Mouse (Mus musculus): ENCODE measurements around the gene Miga2.

Gene Miga2

DNA sequence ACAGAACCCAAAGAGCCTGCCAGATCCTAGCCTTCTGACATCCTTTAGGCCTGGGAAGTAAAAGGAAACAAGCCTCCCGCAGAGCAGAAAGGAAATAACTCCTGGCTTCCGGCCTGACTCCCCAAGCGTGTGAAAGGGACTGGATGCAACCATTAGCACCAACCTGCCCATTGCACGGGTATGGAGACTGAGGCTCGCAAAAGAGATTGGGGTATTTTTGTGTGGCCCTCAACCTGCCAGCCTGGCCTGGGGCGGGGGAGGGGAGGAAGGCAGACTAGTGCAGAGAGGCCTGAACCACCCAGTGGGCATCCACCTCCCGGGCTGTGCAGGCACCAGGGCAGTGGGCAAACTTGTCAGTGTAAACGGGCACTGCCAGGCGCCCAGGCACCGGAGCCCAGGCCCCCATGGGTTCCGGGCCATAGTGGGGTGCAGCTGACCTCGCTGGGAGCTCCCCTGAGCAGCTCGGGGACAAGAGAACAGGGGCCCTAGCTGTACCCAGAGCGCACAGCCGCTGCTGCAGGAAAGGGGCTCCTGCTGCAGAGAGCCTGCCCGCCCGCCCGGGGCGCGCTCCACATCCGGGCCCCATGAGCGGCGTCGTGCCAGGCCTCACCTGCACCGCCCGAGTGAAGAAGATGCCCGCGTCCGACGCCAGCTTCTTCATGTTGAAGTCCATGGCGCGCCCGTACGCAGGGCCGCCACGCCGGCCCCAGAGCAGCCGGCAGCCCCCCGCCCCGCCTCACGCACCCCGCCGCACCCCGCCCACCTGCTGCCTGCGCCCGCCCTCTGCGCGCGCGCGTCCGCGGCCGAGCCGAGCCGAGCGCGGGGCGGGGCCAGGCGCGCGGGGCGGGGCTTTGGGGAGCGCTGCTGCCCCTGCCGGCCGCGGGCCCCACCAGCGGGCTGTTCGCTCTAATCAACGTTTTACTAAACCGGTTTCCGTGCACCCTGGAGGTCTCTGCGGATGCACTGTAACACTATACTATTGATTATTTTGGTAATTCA is 5.2 kb upstream of the Miga2 start, which contains the start of gene Sh3glb2:
Sh3glb2 (minus strand) TSS at position 805 of the 999 bp plus-strand sequence.
- peak; percentile 97 for DNase-seq (ENCODE audit: low spot score)

DNA sequence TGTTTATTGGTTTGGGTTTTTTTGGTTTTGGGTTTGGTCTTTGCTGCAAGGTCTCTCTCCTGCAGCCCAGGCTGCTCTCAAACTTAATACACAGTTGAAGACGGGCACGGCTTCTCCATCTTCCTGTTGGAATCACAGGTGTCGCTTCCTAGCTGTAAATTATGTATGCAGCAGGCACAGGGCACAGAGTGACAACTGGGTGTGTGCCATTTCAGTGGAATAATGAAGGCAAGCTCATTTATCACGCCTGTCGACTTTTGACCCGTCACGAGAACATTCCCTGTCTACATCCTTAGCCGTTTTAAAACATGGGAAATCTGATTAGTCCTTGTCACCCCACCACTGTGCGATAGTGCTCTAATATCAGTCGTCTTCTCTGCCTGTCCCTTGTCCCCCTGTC is 3.4 kb upstream of the Miga2 start:
- no peak for DNase-seq (ENCODE audit: low spot score)

DNA sequence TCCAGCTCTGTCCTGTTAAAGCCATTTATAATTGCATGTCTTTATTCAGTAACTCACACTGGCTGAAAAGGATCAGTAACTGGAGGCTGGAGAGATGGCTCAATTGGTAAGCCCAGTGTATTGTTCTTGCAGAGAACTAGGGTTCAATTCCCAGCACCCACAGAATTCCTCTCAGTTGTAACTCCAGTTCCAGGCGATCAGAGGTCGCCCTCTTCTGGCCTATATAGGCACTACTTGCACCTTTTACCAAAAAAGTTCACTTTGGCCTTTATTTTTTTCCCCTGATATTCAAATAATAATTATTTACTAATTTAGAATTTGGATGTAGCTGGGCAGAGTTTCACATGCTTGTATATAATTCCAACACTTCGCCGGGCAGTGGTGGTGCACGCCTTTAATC is 1.2 kb upstream of the Miga2 start:
- DNase-seq (ENCODE audit: low spot score): no peak

DNA sequence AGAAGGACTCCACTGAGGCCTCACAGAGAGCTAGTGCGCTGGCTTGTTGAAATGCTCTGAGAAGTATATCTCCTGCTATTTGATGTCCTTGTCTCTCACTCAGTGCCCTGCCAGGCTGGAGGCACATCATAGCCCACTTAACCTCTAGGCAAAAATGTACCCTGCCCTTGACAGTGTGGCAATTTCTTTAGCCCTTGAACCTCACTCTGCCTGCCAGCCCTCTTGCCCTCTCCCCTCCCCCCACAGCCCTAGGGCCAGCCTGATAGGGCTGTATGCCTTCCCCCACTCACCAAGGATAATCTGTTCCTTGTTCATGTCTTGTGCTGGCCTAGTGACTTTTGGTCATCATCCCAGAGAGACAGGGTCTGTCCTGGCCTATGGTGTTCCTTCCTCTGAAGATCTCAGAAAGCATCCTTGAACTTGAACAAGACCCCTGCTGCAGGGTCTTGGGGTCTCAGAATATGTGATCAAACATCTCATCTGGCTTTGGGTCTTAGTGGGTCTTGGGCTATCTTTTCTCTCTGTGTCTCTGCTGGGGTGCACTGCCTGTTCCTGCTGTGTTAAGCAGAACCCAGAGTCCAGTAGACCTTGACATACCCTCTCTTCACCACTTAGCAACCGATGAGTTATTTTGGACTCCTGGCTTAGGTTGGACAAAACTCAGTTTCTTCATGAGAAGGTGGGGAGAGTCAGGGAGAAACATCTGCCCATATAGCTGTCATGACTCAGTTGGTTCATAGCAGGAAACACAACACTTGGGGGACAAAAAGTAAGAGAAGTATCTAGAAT is 1.4 kb downstream of the Miga2 start:
- no peak for DNase-seq (ENCODE audit: low spot score)

DNA sequence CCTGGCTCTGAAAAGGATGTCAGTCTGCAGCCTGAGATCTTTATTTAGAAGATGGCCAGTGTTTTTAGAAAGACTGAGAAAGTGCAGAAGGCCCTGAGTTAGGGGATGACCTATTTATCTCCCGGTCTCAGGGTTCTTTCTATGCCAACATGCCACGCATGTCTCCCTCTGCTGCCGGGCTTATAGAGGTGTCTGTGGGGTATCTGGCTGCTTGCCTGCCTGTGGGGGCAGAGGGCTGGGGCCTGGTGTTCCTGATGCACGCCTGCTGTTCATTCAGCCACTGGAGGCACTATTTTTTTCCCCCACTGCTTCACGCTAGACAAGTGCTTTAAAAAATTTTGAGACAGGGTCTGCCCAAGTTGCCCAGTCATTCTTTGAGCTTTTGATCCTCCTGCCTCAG is 2.2 kb downstream of the Miga2 start:
- DNase-seq (ENCODE audit: low spot score): no peak

DNA sequence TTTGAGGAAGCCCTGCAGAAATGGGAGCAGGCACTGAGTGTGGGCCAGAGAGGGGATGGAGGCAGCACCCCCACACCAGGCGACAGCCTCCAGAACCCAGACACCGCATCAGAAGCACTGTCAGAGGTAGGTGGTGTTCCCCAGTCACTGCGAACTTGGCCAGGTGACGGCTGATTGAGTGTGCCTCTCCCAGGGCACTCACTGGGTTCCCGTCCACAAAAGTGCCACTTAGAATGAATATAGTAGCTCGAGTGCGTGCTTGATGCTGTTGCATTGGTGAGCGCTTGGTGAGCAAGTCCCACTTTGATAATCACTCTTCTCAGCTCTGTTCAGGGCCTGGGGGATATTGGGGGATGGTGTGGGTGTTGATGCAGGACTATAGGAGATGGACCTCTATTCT is 7.5 kb downstream of the Miga2 start:
- DNase-seq (ENCODE audit: low spot score): no peak

DNA sequence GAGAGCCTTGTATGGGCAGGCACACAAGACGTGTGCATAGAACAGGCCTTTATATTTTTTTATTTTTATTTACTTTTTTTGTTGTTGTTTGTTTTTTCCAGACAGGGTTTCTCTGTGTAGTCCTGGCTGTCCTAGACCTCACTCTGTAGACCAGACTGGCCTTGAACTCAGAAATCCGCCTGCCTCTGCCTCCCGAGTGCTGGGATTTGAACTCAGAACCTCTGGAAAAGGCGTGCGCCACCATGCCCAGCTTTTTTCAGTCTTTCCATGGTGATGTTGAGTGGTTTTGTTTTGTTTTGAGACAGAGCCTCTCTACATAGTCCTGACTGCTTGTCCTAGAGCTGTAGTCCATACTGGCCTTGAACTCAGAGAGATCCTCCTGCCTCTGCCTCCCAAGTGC is 8.7 kb downstream of the Miga2 start:
- no peak for DNase-seq (ENCODE audit: low spot score)

DNA sequence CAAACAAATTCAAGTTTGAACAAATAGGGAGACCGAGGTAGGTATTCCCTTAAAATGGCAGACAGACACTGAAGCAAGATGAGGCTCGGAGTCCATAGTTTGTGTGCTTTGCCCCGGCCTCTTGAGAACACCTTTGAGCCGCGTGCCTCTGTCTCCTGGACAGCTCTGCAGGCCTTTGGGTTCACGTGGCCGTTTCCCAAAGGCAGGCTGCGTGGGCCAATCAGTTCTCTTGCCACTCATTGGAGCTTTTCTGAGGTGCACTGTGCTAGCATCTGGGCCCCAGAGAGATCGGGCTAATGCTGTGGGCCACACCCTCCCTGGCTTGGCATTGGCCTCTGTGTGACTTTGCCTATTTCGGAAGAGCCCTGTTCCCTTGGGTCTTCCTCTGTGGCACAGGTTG is 11.9 kb downstream of the Miga2 start:
- DNase-seq (ENCODE audit: low spot score): no peak

DNA sequence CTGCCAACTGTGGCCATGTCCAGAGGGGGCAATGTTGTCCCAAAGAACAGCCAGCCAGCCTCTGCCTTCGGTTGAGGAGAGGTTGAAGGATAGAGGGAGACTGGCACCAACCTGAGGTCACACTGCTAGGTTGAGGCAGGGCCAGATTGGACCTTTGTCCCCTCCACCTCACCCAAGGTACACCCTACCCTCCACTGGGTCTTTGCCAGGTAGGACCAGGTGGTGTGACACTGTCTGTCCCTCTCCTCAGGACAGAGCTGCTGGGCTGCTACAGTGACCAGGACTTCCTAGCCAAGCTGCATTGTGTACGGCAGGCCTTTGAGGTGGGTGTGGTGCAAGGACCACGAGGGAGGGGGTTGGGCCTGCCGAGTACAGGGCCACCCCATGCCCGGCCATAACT is 13.7 kb downstream of the Miga2 start:
- DNase-seq (ENCODE audit: low spot score): no peak

DNA sequence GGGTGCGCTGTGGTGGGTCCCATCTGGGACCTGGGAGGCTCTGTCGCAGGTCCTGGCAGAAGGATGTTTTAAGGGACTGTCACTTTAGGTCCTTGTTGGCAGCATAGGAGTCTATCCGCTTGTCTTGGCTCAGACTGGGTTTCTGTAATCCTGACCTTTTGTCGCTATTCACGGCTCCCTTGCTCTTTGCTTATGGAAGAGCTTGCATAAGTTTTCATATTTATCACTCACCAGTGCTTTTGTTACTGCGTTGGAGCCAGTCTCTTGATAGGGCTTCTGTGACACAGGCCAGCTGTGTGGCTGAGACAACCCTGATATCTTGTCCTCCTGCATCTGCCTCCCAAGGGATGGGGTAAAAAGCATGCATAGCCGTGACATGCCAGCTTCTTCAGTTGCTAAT is 15.3 kb downstream of the Miga2 start:
- DNase-seq (ENCODE audit: low spot score): no peak

DNA sequence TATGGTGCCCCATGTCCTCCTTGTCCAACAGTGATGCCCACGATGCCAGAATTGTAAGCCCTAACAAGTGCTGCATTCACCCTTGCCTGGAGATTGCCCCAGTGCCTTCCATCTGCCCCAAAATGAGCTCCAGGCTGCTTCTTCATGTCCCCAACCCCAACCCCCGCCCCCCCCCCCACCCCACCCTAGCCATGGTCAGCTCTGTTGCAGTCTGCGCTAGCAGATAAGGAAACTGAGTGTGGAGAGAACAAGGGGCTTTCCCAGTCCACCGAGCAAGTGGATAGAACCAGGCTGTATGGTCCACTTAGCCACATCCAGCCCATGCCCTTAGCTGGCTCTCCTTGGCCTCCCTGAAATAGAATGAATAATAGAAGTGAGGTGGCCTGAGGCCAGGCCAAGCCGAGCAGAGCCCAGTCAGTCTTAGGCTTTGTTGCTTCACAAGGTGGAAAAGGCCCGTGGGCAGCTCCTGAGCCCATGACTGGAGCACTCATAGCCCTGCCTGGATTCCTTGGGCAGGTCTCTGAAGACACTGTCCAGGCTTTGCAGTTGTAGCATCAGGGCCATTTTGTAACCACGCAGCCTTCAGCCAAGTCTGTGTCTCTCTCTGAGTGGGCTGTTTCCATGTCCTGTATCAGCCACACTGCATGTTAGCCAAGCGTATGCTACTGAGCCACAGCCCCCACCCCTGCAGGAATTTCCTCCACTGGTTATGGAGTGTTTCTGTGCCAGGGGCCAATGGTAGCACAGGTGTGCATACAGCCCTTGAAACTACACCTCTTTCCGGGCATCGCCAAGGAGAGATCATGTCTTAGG is 16.7 kb downstream of the Miga2 start:
- DNase-seq (ENCODE audit: low spot score): no peak

DNA sequence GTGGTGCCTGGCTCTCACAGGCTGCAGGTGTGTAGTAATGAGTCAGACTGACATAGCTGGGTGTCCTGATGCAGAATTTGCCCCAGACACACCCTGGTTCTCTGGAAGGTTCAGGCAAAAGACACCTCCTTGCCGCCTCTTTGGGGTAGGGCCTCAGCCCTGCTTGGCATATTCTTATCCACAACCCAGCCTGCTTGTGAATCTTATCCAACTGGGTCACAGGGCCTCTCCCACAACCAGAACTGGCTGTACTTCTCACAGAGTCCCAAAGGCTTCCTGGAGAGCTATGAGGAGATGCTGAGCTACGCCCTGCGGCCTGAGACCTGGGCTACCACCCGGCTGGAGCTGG is 17.3 kb downstream of the Miga2 start:
- no peak for DNase-seq (ENCODE audit: low spot score)

DNA sequence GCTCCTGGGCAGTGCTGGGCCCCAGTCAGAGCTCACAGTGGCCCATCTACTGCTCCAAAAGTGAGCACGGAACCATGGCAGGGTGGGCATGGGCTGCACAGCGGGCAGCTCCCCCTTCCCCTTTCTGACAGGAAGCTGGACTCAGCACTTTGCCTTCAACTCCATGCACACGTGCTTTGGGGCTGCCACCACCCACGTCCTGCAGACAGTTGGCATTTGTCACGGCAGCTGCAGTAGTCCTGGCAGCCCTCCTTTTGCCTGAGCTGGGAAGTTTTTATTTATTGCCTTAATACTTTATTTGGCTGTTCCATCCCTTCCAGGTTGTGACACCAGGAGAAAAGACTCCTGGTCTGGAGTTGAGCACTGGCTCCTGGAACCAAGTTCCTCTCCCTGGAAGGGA is 20.8 kb downstream of the Miga2 start:
- DNase-seq (ENCODE audit: low spot score): no peak

DNA sequence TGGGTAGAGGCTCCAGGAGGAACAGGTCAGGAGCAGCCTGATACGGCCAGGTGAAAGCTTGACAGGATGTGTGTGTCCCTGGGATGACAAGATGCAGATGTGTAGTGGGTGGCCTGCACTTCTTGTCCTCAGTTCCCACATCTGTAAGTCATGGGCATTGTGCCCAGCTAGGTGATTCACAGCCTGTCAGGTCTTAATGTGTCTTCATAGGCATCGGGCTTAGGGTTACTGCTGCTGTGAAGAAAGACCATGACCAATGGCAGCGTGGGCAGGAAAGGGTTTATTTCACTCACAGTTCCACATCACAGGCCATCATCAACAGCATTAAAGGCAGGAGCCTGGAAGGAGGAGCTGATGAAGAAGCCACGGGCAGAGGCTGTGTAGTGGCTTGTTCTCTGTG is 21.6 kb downstream of the Miga2 start:
- no peak for DNase-seq (ENCODE audit: low spot score)

DNA sequence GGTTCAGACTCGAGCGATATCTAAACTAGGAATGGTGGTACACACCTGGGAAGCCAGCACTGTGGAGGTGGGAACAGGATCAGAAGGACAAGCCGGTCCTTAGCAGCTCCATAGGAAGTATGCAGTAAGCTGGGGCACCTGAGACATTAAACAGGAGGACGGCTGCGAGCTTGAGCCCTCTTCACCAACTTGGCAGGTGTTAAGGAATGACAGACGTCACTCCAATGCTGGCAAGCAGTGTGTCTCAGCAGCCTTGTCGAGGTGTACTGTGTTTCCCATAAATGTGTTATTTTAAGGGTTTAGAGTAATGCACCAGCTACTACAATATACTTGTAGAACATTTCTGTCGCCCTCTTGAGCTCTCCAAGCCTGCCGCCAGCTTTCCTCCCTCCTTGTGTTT is 22.9 kb downstream of the Miga2 start:
- DNase-seq (ENCODE audit: low spot score): no peak

DNA sequence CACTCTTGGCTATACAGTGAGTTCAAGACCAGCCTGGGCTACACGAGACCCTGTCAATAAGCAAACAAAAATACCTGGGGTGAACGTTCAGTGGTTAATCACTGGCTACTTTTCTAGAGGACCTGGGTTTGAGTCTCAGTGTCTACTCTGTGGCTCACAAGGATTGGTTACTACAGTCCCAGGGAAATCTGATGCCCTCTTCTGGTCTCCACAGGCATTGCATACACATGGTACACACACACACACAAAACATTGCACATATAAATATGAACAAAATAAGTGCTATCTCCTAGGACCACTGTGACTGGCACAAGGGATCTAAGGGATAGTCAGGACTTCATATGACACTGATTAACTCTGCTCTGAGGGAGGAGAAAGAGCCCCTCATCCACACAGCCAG is 25.0 kb downstream of the Miga2 start:
- DNase-seq (ENCODE audit: low spot score): no peak

DNA sequence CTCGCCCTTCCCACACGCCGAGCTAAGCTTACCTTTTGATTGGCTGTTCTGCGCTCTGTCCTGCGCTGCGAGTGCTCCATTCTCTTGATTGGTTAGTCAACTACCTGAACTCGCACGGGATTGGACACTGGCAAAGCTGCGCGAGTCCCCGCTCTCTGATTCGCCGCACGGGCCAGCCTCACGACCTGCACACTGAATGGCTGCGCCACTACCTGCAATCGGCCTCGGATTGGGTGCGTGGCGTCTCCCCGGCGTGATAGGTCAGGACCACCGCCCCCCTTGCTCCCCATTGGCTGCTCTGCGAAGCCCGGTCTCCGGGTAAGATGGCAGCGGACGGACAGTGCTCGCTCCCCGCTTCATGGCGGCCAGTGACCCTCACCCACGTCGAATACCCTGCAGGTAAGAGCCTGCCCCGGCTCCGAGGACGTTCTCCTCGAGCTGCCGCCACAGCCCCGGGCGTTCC is 28.1 kb downstream of the Miga2 start, which contains the start of gene Dolpp1:
Dolpp1 (plus strand) TSS at position 141 of the 463 bp plus-strand sequence.
- peak; percentile 94 for DNase-seq (ENCODE audit: low spot score)

DNA sequence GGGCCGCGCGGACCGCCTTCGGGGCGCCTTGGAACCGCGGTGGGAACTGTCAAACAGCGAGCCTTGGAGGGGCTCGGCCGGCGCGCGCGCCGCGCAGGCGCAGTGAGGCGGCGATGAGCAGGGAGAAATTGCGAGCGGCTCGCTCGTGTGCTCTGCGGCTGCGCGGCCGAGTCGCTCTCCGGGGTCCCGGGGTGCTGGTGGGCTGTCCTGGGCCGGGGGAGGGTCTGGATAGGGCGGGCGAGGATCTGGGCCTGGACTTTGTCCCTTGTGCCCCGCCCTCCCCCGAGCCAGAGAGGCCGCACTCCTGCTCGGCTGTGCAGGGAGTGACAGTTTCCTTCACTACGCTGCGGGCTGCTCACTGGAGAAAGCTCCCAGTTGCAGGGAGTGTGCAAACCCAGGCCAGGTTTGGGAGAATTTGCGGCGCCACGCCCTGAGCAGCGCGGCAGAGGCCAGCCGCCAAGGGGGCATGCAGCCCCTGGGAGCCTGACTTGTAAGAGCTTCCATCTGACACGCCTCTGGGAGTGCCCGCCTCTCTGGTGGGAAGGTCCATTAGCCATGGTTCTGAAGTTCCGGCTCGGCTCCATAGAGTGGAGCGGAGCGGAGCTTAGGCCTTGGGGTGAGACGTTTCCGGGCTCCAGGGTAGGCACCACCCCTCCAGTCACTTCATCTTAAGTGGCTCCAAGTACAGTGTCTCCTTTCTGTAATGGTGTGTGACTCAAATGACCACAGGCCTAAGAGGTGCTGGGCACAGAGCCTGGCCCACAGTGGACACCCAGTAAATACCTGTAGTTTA is 28.7 kb downstream of the Miga2 start:
- peak; percentile 87 for DNase-seq (ENCODE audit: low spot score)

DNA sequence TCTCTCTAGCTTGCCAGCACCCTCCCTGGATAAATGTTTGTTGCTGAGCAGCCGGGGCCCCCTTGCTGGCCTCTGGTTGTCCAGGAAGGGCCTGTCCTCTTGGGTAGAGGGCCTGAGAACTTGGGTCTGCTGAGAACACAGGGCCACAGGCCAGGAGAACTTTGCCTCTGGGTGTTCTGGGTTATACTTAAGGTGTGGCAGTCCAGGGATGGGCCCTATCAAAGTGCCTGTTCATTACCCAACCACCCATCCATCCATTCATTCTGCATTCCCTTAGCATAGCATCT is 29.3 kb downstream of the Miga2 start:
- DNase-seq (ENCODE audit: low spot score): no peak

DNA sequence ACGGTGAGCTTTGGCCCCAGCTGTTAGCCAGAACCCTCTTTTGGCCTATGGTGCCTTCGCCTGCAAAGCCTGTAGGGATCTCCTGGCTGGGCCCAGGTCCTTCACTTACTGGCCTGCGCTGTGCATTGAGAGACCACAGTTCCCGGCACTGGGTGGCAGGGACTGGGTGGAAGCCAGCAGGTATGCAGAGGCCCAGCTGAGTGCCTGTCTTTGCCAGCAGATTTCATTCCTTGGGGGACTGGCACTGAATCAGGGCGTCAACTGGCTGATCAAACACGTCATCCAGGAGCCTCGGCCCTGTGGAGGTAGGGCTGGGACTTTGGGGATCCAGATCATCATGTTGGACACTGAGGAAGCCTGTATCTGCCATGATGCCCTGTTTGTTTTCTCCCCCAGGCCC is 31.7 kb downstream of the Miga2 start:
- DNase-seq (ENCODE audit: low spot score): no peak

DNA sequence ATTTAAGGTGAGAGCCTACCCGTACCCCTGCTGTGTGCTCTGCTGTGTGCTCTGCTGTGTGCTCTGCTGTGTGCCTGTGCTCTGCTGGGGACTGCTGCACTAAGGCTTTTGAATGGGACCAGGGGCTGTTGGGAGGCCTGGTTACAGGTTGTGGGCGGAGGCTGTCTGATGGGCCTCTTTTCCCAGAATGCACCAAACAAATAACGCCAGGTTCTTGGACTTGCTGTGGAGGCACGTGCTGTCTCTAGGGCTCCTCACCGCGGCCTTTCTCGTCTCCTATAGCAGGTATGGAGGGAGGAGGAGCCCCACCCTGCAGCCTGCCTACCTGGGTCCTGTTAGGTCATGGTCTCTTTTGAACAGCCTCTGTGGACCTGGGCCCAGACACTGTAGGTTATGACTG is 32.2 kb downstream of the Miga2 start:
- DNase-seq (ENCODE audit: low spot score): no peak
